Mouse (Mus musculus): Measurements from ENCODE around the gene Gm45785. TPM values are rescaled to one million over a fixed set of nuclear protein-coding genes. Genes with fewer than 3 reads are reported as not detected.

Gene Gm45785
- 0.18 TPM in 1 of 2 replicates, not detected in the other for polyA plus RNA-seq (2015; fragmentation: Nextera tagmentation; extraction: Ambion mirVana)

DNA sequence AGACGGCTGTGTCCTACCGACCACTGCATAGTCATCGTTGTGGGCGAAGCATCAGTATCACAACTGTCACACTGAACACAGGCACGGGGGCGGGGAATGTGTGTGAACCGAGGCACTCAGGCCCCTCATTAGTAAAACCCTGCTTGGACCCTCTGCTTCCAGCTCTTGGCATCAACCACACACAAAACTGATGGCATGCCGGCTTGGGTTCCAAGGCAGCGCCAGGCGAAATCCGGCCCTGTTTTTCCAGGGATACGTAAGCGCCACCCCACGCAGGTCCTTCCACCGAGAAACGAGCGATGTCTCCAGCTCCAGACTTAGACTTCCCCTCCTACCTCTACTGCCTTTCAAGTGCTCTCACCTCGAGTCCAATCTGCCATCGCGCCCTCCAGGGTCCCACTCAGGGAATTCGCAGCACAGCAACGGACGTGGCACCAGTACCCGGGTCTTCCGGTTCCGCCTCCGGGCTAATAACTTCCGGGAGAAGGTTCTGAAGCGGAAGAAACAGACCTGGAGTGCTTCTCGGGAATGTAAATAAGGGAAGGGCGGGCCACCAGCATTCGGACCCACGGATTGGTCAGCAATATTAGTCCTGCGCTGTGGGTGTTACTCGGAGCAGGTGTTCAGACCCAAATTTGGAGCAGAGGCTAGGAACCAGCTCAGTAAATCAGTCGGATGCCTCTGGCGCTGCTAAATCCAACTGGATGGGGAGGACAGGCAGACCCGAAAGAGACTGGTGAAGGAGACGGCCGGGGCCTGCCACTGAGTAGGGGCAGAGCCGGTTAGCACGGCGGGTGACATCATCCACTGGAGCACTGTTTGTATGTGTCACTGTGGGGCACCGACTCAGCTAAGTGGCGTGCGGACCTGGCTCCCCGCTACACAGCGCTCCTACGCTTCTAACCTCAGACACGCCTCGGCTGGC, at the start of gene Gm45785:
Gm45785 (minus strand) TSS at position 472 of the 925 bp plus-strand sequence.
- Histone ChIP-seq H3K9ac (ENCODE audit: low read depth, low read length) (peak within 1 kb of the TSS; percentile 90), H3K4me1 (replicated peaks; ENCODE audit: insufficient read depth, low read length) (peaks cover 18% of the 10 kb centered on the region; the same call in 1 of the 2 replicates), H3K9me3 (replicated peaks; ENCODE audit: low read length) (no peaks in the 10 kb centered on the region), H3K4me3 (replicated peaks; ENCODE audit: low read depth, low read length) (peak within 1 kb of the TSS; percentile 81), H3K27ac (peak within 1 kb of the TSS; percentile 94), H3K4me2 (ENCODE audit: low read length) (peak within 1 kb of the TSS; percentile 97), H3K36me3 (ENCODE audit: insufficient read depth, low read length) (peaks cover 32% of the 10 kb centered on the region), H3K27me3 (ENCODE audit: insufficient read depth, low read length) (no peaks in the 10 kb centered on the region)
- WGBS, result under 1% methylated on average over 51 of the region's 51 CpGs
- no peak for TF ChIP-seq CTCF (IDR thresholded peaks at IDR 0.05; ENCODE audit: low read depth)
- ATAC-seq (replicated peaks; ENCODE audit: low FRiP score, low read depth), result peak; percentile 83
- peak; percentile 97 for DNase-seq (ENCODE audit: low spot score)

DNA sequence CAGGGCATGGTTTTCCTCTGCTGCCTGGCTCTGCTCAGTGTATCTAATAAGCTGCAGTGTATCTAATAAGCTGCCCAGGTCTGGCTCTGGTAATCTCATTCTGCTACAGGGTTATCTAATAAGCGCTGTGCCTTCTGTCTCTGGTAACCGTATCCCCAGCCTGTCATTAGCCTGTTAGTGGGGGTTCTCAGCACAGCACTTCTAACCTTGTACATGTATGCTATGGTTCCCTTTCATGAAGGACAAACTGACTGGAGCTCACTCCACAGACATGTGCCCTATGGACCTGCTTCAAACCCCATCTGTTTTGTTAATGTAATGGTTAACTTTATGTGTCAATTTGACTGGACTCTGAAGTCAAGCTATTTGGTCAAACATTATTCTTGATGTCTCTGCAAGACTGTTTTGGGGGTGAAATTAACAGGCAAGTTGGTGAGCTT, 49.5 kb upstream of the Gm45785 start:
- Histone ChIP-seq H3K36me3 (ENCODE audit: insufficient read depth, low read length) (no peaks in the 10 kb centered on the region), H3K4me1 (replicated peaks; ENCODE audit: insufficient read depth, low read length) (no peaks in the 10 kb centered on the region; the same call in 1 of the 2 replicates), H3K4me2 (ENCODE audit: low read length) (no peak overlapping the region), H3K9ac (ENCODE audit: low read depth, low read length) (no peak overlapping the region), H3K4me3 (replicated peaks; ENCODE audit: low read depth, low read length) (no peak overlapping the region), H3K9me3 (replicated peaks; ENCODE audit: low read length) (no peaks in the 10 kb centered on the region), H3K27ac (peak overlapping the region; percentile 50; the same call in 1 of the 2 replicates), H3K27me3 (ENCODE audit: insufficient read depth, low read length) (no peaks in the 10 kb centered on the region)
- ATAC-seq (replicated peaks; ENCODE audit: low FRiP score, low read depth) (no peak), DNase-seq (ENCODE audit: low spot score) (no peak)
- WGBS, result 77% methylated on average over 2 of the region's 2 CpGs
- no peak for TF ChIP-seq CTCF (IDR thresholded peaks at IDR 0.05; ENCODE audit: low read depth)

DNA sequence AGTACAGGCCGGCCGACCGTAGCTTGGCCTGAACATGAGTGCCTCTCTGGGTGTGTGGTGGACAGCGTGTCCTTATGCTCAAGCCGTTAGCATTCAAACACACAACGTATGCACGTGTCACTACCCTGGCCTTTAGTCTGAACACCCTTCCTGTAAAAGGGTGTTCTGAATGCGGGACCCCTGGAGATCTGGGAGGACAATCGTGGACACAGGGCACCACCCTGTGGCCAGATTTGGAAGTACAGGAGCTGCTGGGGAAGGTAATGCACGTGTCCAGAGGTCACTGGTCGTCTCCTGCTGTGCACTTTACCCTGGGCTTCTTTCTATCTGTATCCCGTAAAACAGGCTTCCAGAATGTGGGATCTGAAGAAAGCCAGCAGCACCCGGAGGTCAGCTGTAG, 47.1 kb upstream of the Gm45785 start:
- Histone ChIP-seq H3K4me2 (ENCODE audit: low read length) (no peak overlapping the region), H3K4me1 (replicated peaks; ENCODE audit: insufficient read depth, low read length) (no peaks in the 10 kb centered on the region; the same call in 1 of the 2 replicates), H3K36me3 (ENCODE audit: insufficient read depth, low read length) (0 out of 2 replicates have a peak, but pooled peaks cover 7% of the 10 kb centered on the region), H3K27ac (no peak overlapping the region), H3K9ac (ENCODE audit: low read depth, low read length) (no peak overlapping the region), H3K9me3 (replicated peaks; ENCODE audit: low read length) (no peaks in the 10 kb centered on the region), H3K27me3 (ENCODE audit: insufficient read depth, low read length) (no peaks in the 10 kb centered on the region), H3K4me3 (replicated peaks; ENCODE audit: low read depth, low read length) (no peak overlapping the region)
- peak; percentile 94 for TF ChIP-seq CTCF (IDR thresholded peaks at IDR 0.05; ENCODE audit: low read depth)
- WGBS, result 22% methylated on average over 13 of the region's 13 CpGs
- ATAC-seq (replicated peaks; ENCODE audit: low FRiP score, low read depth) (peak; percentile 60), DNase-seq (ENCODE audit: low spot score) (peak; percentile 82)

DNA sequence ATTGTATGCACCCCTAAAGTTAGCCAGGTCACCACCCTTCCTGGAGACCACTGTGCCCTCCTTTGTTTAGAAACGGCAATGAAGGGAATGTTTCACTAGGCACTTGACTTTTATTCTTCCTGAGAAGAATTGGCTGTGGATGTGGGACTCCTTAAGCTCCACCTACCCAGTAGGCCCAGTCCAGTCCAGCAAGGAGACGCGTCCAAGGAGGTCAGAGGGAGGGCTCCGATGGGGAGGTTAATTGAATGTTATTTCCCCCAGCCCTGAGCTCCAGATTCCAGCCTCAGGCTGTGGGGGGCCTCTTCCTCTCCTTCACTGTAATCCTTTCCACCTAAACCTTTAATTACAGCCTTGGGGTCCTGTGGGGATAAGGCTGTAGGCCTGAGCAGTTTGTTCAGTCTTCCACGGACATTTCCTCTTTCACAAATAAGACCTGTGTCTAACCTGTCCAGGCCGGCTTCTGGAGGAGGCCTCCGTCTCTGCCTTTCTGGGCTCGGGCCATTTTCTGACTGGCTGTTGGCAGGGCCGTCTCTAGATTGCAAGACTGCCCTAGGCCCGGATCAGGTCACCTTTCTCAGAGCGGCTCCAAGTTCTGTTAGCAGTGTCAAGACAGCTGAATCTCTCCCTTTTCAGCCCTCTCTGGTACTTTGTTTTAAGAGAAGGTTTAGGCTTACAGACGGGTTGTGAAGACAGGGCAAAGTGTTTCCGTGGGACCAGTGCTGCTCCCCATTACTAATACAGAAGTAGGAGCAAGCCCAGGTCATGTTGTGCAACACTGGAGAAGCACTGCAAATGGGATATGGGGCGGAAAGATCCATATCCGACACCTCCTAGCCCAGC, 46.1 kb upstream of the Gm45785 start:
- 55% methylated on average over 15 of the region's 15 CpGs for WGBS
- ATAC-seq (replicated peaks; ENCODE audit: low FRiP score, low read depth), result no peak
- Histone ChIP-seq H3K27ac (peak overlapping the region; percentile 37; the same call in 1 of the 2 replicates), H3K9ac (ENCODE audit: low read depth, low read length) (no peak overlapping the region), H3K4me1 (replicated peaks; ENCODE audit: insufficient read depth, low read length) (no peaks in the 10 kb centered on the region; the same call in 1 of the 2 replicates), H3K27me3 (ENCODE audit: insufficient read depth, low read length) (no peaks in the 10 kb centered on the region), H3K4me3 (replicated peaks; ENCODE audit: low read depth, low read length) (no peak overlapping the region), H3K4me2 (ENCODE audit: low read length) (no peak overlapping the region), H3K36me3 (ENCODE audit: insufficient read depth, low read length) (peaks cover 15% of the 10 kb centered on the region), H3K9me3 (replicated peaks; ENCODE audit: low read length) (no peaks in the 10 kb centered on the region)
- no peak for TF ChIP-seq CTCF (IDR thresholded peaks at IDR 0.05; ENCODE audit: low read depth)
- no peak for DNase-seq (ENCODE audit: low spot score)

DNA sequence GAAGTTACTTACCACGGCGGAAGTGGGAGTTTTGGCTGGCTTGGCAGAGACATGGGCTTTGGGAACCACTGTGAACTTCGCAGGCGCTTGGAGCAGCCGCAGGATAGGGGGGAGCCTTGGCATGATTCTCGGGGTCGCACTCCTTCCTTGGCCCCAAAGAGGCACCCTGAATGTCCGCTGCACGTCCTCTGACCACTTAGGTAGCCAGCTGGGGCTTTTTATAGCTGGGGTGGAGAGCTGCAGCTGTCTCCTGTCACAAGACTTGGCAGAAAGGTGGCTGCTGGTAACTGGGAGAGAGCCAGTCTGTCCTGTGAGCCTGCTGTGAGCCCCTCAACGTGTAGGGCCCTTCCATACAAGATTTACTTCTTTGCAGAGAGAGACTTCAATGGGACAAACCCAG, 44.1 kb upstream of the Gm45785 start, which contains the start of gene Cox8b:
Cox8b (minus strand) TSS at position 227 of the 400 bp plus-strand sequence.
- Histone ChIP-seq H3K4me2 (ENCODE audit: low read length) (no peak within 1 kb of the TSS), H3K27me3 (ENCODE audit: insufficient read depth, low read length) (no peaks in the 10 kb centered on the region), H3K4me1 (replicated peaks; ENCODE audit: insufficient read depth, low read length) (no peaks in the 10 kb centered on the region; the same call in 1 of the 2 replicates), H3K9me3 (replicated peaks; ENCODE audit: low read length) (no peaks in the 10 kb centered on the region), H3K36me3 (ENCODE audit: insufficient read depth, low read length) (peaks cover 17% of the 10 kb centered on the region), H3K27ac (no peak within 1 kb of the TSS), H3K9ac (ENCODE audit: low read depth, low read length) (no peak within 1 kb of the TSS), H3K4me3 (replicated peaks; ENCODE audit: low read depth, low read length) (no peak within 1 kb of the TSS)
- WGBS, result 53% methylated on average over 10 of the region's 10 CpGs
- no peak for ATAC-seq (replicated peaks; ENCODE audit: low FRiP score, low read depth)
- no peak for TF ChIP-seq CTCF (IDR thresholded peaks at IDR 0.05; ENCODE audit: low read depth)
- DNase-seq (ENCODE audit: low spot score), result no peak

DNA sequence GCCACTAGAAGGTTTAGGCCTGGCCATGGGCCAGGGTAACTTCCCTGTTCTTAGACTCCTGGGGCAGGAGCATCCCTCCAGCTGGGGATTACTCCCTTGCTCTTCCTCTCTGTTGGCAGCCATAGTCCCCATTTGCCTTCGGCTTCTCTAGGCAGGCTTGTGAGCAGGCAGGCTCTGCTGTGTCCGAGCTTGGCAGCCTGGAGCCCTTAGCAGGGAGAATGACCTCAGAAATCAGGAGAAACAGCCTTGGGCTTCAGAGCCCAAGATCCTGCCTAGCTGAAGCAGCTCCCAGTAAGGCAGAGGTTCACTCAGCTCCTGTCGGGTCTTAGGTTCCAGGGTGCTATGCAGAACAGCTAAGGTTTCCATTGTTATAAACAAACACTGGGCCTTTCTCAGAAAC, 43.0 kb upstream of the Gm45785 start:
- no peak for TF ChIP-seq CTCF (IDR thresholded peaks at IDR 0.05; ENCODE audit: low read depth)
- ATAC-seq (replicated peaks; ENCODE audit: low FRiP score, low read depth), result no peak
- H3K27me3 ChIP-seq (ENCODE audit: insufficient read depth, low read length), result no peaks in the 10 kb centered on the region
- no peak overlapping the region for H3K27ac ChIP-seq
- H3K9me3 ChIP-seq (replicated peaks; ENCODE audit: low read length), result no peaks in the 10 kb centered on the region
- DNase-seq (ENCODE audit: low spot score), result no peak
- no peak overlapping the region for H3K4me2 ChIP-seq (ENCODE audit: low read length)
- peaks cover 23% of the 10 kb centered on the region for H3K36me3 ChIP-seq (ENCODE audit: insufficient read depth, low read length)
- 81% methylated on average over 3 of the region's 3 CpGs for WGBS
- no peak overlapping the region for H3K9ac ChIP-seq (ENCODE audit: low read depth, low read length)
- no peak overlapping the region for H3K4me3 ChIP-seq (replicated peaks; ENCODE audit: low read depth, low read length)
- H3K4me1 ChIP-seq (replicated peaks; ENCODE audit: insufficient read depth, low read length), result no peaks in the 10 kb centered on the region; the same call in 1 of the 2 replicates

All from kidney, postnatal 0 days (tissue).